ENCODE assay signal across 19 mouse cellular contexts in genomic region chr10:83108946-83109345, GRCm38 (mm10).
A peak's percentile ranks its signal among the peaks of the same experiment; 100 is the strongest.
DNase-seq lines count a peak whose midpoint lies in the region; ATAC-seq and TF ChIP-seq lines count a peak whose summit lies in the region.
"Had no signal": no experiment of that assay in that cellular context is flagged by ENCODE, and none has a peak within 500 bp of the region (broad histone marks: within the 10 kb centered on the region; RNA-seq: fewer than 3 reads in every experiment).

No protein-coding gene starts in this region.

- 0 out of 2 replicates have a peak, but pooled peaks have one; percentile 3 for ATAC-seq in heart, embryonic 16.5 days (replicated peaks; ENCODE audit: extremely low read depth, insufficient read depth, low FRiP score)
- no peak for ATAC-seq in limb, embryonic 14.5 days (ENCODE audit: low FRiP score, low read depth)
- ATAC-seq in cerebellum, adult (ENCODE audit: insufficient number of reproducible peaks, low FRiP score, low TSS enrichment), result no peak
- ATAC-seq: hindbrain, postnatal 0 days had no signal

- no peaks in the 10 kb centered on the region for H3K9me3 ChIP-seq in heart, embryonic 16.5 days (replicated peaks; ENCODE audit: control insufficient read depth, low read length)
- H3K9me3 ChIP-seq in limb, embryonic 14.5 days (ENCODE audit: control insufficient read depth, low read length), result no peaks in the 10 kb centered on the region
- H3K9me3 ChIP-seq: lung, embryonic 15.5 days had no signal

- no peak overlapping the region for H3K4me3 ChIP-seq in heart, embryonic 16.5 days (ENCODE audit: low read length)
- H3K4me3 ChIP-seq in thymus, adult 2 months (ENCODE audit: control insufficient read depth, insufficient read depth, low read length), result no peak overlapping the region
- H3K4me3 ChIP-seq in limb, embryonic 14.5 days (replicated peaks; ENCODE audit: low read length), result no peak overlapping the region
- H3K4me3 ChIP-seq: heart, adult 2 months; lung, embryonic 15.5 days had no signal

- 88% methylated on average over 6 of the region's 6 CpGs for WGBS in heart, embryonic 16.5 days
- 82% methylated on average over 6 of the region's 6 CpGs for WGBS in thymus, adult 2 months
- WGBS in limb, embryonic 14.5 days, result 77% methylated on average over 6 of the region's 6 CpGs

- no peak overlapping the region for H3K27ac ChIP-seq in heart, embryonic 16.5 days (ENCODE audit: low read length)
- H3K27ac ChIP-seq in thymus, adult 2 months (ENCODE audit: control insufficient read depth, insufficient read depth, low read length), result no peak overlapping the region
- 0 out of 2 replicates have a peak overlapping the region, but pooled peaks have one; percentile 67 for H3K27ac ChIP-seq in limb, embryonic 14.5 days (replicated peaks; ENCODE audit: low read depth, low read length)
- H3K27ac ChIP-seq: heart, adult 2 months; lung, embryonic 15.5 days had no signal

- no peak for DNase-seq in heart, postnatal 4 days
- DNase-seq in thymus, postnatal 0 days (ENCODE audit: low spot score), result peak; percentile 61
- no peak for DNase-seq in thymus, adult 2 months
- DNase-seq in limb, embryonic 14.5 days (ENCODE audit: low spot score), result no peak
- DNase-seq in thymus, postnatal 36 days, result peak; percentile 27 to 55
- no peak for DNase-seq in testis, postnatal 14 days (ENCODE audit: low spot score)
- DNase-seq: cerebellum, adult 11 months; cerebellum, postnatal 36 days; gastrocnemius, postnatal 10 days; heart, adult 2 months; heart, postnatal 10 days; kidney, adult 9 months; left cerebral cortex, postnatal 4 days; midbrain, embryonic 14.5 days; right cerebral cortex, adult 18-20 months had no signal

- no peak overlapping the region for H3K9ac ChIP-seq in heart, embryonic 16.5 days (ENCODE audit: low read length)
- no peak overlapping the region for H3K9ac ChIP-seq in limb, embryonic 14.5 days (ENCODE audit: low read depth, low read length, severe bottlenecking)
- H3K9ac ChIP-seq: lung, embryonic 15.5 days had no signal

- peaks cover 22% of the 10 kb centered on the region for H3K4me1 ChIP-seq in heart, embryonic 16.5 days (ENCODE audit: control insufficient read depth, insufficient read depth, low read length)
- H3K4me1 ChIP-seq in thymus, adult 2 months (replicated peaks; ENCODE audit: control insufficient read depth, insufficient read depth, low read length), result peaks cover 11% of the 10 kb centered on the region
- H3K4me1 ChIP-seq in limb, embryonic 14.5 days (ENCODE audit: control insufficient read depth, insufficient read depth, low read length), result peaks cover 45% of the 10 kb centered on the region

- no peaks in the 10 kb centered on the region for H3K27me3 ChIP-seq in heart, embryonic 16.5 days (ENCODE audit: control insufficient read depth, insufficient read depth, low read length)
- no peaks in the 10 kb centered on the region for H3K27me3 ChIP-seq in thymus, adult 2 months (ENCODE audit: control insufficient read depth, insufficient read depth, low read length)
- no peaks in the 10 kb centered on the region for H3K27me3 ChIP-seq in limb, embryonic 14.5 days (ENCODE audit: control insufficient read depth, insufficient read depth, low read length)
- H3K27me3 ChIP-seq: lung, embryonic 15.5 days had no signal

- TF ChIP-seq POLR2A in thymus, adult 2 months (IDR thresholded peaks at IDR 0.05; ENCODE audit: control insufficient read depth, extremely low read depth, insufficient read depth, low read length, poor library complexity), result no peak
- no peak for TF ChIP-seq POLR2A in limb, embryonic 14.5 days (IDR thresholded peaks at IDR 0.05; ENCODE audit: borderline replicate concordance, extremely low read depth, insufficient read depth, insufficient read length)

- H3K36me3 ChIP-seq in heart, embryonic 16.5 days (ENCODE audit: control insufficient read depth, insufficient read depth), result no peaks in the 10 kb centered on the region
- H3K36me3 ChIP-seq in thymus, adult 2 months (ENCODE audit: control insufficient read depth, insufficient read depth, low read length), result no peaks in the 10 kb centered on the region
- H3K36me3 ChIP-seq in limb, embryonic 14.5 days (ENCODE audit: control insufficient read depth, insufficient read depth, low read length), result no peaks in the 10 kb centered on the region
- H3K36me3 ChIP-seq: lung, embryonic 15.5 days had no signal

- H3K4me2 ChIP-seq in heart, embryonic 16.5 days (ENCODE audit: low read depth, low read length), result no peak overlapping the region
- H3K4me2 ChIP-seq in limb, embryonic 14.5 days (replicated peaks; ENCODE audit: low read depth, low read length, severe bottlenecking), result no peak overlapping the region
- H3K4me2 ChIP-seq: lung, embryonic 15.5 days had no signal

- TF ChIP-seq CTCF in thymus, adult 2 months (IDR thresholded peaks at IDR 0.05; ENCODE audit: borderline replicate concordance, control insufficient read depth, extremely low read depth, insufficient read depth, low read length, poor library complexity), result no peak

Comparison
In these comparisons a context has a peak if more than half of its experiments do, and no peak if none do; other contexts are left out.
1. DNase-seq: peak in thymus, postnatal 0 days (single experiment) and thymus, postnatal 36 days (2 of 2); none in heart, postnatal 4 days (single experiment), thymus, adult 2 months (single experiment), limb, embryonic 14.5 days (single experiment) and testis, postnatal 14 days (single experiment).